Mouse (Mus musculus): Measurements from ENCODE around the gene Pifo.
"Not testable (repeated sequence)": the region's sequence is repeated elsewhere in the genome, so short reads cannot be mapped to it uniquely, and the experiment has no call there.

The Pifo gene

GRCm38 (mm10) chr3:106014546-106014945 lies at the start of gene Pifo:
TSS of gene Pifo (minus strand) at chr3:106014646.
- DNase-seq (ENCODE audit: low spot score in 2 of 2): no peak

GRCm38 (mm10) chr3:106057966-106058365 lies 43.5 kb upstream of the Pifo start:
- no peak for DNase-seq (ENCODE audit: low spot score in 2 of 2)

- no peak for DNase-seq (ENCODE audit: low spot score in 2 of 2)
These were observed 37.5 kb upstream of the Pifo start for GRCm38 (mm10) chr3:106051896-106052295.

GRCm38 (mm10) chr3:106040306-106040705 lies 25.9 kb upstream of the Pifo start:
- no peak for DNase-seq (ENCODE audit: low spot score in 2 of 2)

GRCm38 (mm10) chr3:106032781-106033180 lies 18.3 kb upstream of the Pifo start, which contains the start of gene Chil5:
TSS of gene Chil5 (minus strand) at chr3:106032814.
- no peak for DNase-seq (ENCODE audit: low spot score in 2 of 2)

GRCm38 (mm10) chr3:106024135-106024534 lies 9.7 kb upstream of the Pifo start:
- no peak for DNase-seq (ENCODE audit: low spot score in 2 of 2)

GRCm38 (mm10) chr3:106021840-106022239 lies 7.4 kb upstream of the Pifo start:
- no peak for DNase-seq (ENCODE audit: low spot score in 2 of 2)

GRCm38 (mm10) chr3:106003360-106003759 lies 11.1 kb downstream of the Pifo start:
- not testable (repeated sequence) for DNase-seq (ENCODE audit: low spot score in 2 of 2)

GRCm38 (mm10) chr3:106001416-106002370 lies 12.8 kb downstream of the Pifo start:
- peak; percentile 41 to 57 for DNase-seq (ENCODE audit: low spot score in 2 of 2)

GRCm38 (mm10) chr3:106000707-106001375 lies 13.6 kb downstream of the Pifo start:
- DNase-seq (ENCODE audit: low spot score in 2 of 2): peak in 1 of 2 experiments; percentile 10

- DNase-seq (ENCODE audit: low spot score in 2 of 2): no peak
These were observed 19.7 kb downstream of the Pifo start for GRCm38 (mm10) chr3:105994730-105995129.

- peak; percentile 38 to 64 for DNase-seq (ENCODE audit: low spot score in 2 of 2)
These were observed 22.7 kb downstream of the Pifo start for GRCm38 (mm10) chr3:105991653-105992283.

GRCm38 (mm10) chr3:105989611-105990010 lies 24.8 kb downstream of the Pifo start:
- not testable (repeated sequence) for DNase-seq (ENCODE audit: low spot score in 2 of 2)

- no peak for DNase-seq (ENCODE audit: low spot score in 2 of 2)
These were observed 40.3 kb downstream of the Pifo start for GRCm38 (mm10) chr3:105974174-105974573.

GRCm38 (mm10) chr3:105973411-105973810 lies 41.0 kb downstream of the Pifo start, which contains the start of gene Ovgp1:
TSS of gene Ovgp1 (plus strand) at chr3:105973711.
- no peak for DNase-seq (ENCODE audit: low spot score in 2 of 2)

GRCm38 (mm10) chr3:105971831-105972446 lies 42.5 kb downstream of the Pifo start:
- DNase-seq (ENCODE audit: low spot score in 2 of 2): no peak

- peak in 1 of 2 experiments; percentile 6 for DNase-seq (ENCODE audit: low spot score in 2 of 2)
These were observed 53.7 kb downstream of the Pifo start for GRCm38 (mm10) chr3:105960700-105961099.

- no peak for DNase-seq (ENCODE audit: low spot score in 2 of 2)
These were observed 54.4 kb downstream of the Pifo start, which contains the start of gene Atp5f1 for GRCm38 (mm10) chr3:105959999-105960398. TSS of gene Atp5f1 (minus strand) at chr3:105960099.

- no peak for DNase-seq (ENCODE audit: low spot score in 2 of 2)
These were observed 54.9 kb downstream of the Pifo start for GRCm38 (mm10) chr3:105959585-105959984.

GRCm38 (mm10) chr3:105958974-105959580 lies 55.4 kb downstream of the Pifo start, which contains the start of gene Wdr77:
TSS of gene Wdr77 (plus strand) at chr3:105959369.
- DNase-seq (ENCODE audit: low spot score in 2 of 2): peak; percentile 96 to 97

- no peak for DNase-seq (ENCODE audit: low spot score in 2 of 2)
These were observed 56.2 kb downstream of the Pifo start for GRCm38 (mm10) chr3:105958204-105958603.

Data from natural killer cell, adult 2 months (primary cell).